Mouse (Mus musculus) stomach, postnatal 0 days (tissue): ENCODE data around the gene Dedd2.

Source experiments
- CTCF ChIP-seq: IDR thresholded peaks from 2 replicates; pipeline ENCODE4 v1.5.1; 2016; ENCODE audit warnings: antibody characterized with exemption, low read depth, mild to moderate bottlenecking, moderate library complexity
- EP300 ChIP-seq: optimal IDR thresholded peaks from 2 replicates; pipeline ENCODE3; 2016; ENCODE audit warnings: antibody characterized with exemption

DNA sequence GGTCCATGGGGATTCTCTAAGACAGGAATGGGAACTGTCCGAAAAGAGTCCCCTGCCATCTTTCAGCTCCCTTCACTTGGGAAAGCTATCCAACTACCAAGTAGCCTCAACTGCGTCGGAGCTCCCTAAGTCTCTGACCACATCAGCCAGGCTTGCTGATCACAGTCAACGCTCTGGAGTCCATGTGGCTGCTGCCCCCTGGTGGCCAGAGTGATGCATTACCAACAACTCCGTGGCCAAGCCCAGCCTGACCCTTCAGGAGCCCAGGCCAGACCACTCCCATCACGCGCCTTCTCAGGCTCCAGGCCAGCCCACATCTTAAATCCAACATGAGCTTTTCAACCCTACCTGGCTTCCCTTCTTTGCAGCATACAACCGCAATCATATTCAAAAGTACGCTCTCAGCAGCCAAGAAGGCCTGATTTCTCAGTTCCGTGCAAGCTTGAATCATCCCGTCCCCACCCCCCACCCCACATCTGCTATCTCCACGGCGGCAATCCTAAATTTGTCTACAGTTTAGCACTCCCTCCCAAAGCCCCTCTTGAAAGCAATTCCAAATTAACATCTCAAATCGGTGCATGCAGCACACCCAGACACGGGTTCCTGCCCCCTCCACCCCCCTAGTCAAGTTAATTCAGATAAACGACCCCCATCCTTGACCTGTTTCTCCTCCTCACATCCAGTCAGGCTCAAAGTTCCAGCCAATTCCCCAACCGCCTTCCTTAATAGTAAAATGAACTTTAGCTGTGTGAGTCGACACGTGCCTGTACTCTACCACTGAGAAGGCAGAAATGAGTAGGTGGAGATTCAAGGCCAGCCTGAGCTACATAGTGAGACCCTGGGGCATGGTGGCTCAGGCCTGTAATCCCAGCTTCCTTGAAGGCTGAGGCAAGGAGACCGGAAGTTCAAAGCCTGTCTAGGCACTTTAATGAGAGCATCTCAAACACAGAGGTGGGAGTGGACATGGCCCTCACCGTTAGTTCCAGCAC, 32.5 kb downstream of the Dedd2 start:
- TF ChIP-seq CTCF (peak; percentile 98), EP300 (no peak)
